Mouse (Mus musculus) hindbrain, embryonic 11.5 days (tissue): ENCODE measurements at regions not wholly inside any gene's neighbourhood (a gene's known extent, or its start where the extent isn't known, plus 50 kb on each side); places are given as distances from the start of the nearest gene placed in this dataset.

Source experiments
- ATAC-seq: fragments of 200-750 bp; cut with Nextera tagmentation; 2 replicates; pipeline ENCODE4 v1.8.0; 2017; ENCODE audit warnings: mild to moderate bottlenecking, moderate TSS enrichment, moderate library complexity; ENCODE audit not compliant: low FRiP score
- DNase-seq: peaks from one replicate; pipeline ENCODE4 v3.0.0-alpha.2; 2015; ENCODE audit warnings: low spot score
- H3K27ac ChIP-seq: fragments of 300-500 bp; sonication (generic); 2 replicates; pipeline ENCODE4 v1.5.1; 2014; ENCODE audit warnings: mild to moderate bottlenecking, low read depth, low read length
- H3K27me3 ChIP-seq: fragments of 300-500 bp; sonication (generic); 2 replicates; pipeline ENCODE4 v1.6.1; 2014; ENCODE audit warnings: mild to moderate bottlenecking, low read length, moderate library complexity, mixed read lengths; ENCODE audit not compliant: control insufficient read depth, insufficient read depth
- H3K36me3 ChIP-seq: fragments of 300-500 bp; sonication (generic); 2 replicates; pipeline ENCODE4 v1.6.1; 2014; ENCODE audit warnings: mild to moderate bottlenecking, low read length, moderate library complexity, mixed read lengths; ENCODE audit not compliant: control insufficient read depth, insufficient read depth
- H3K4me1 ChIP-seq: fragments of 300-500 bp; sonication (generic); replicated peaks from 2 replicates; pipeline ENCODE4 v1.6.1; 2014; ENCODE audit warnings: low read length, mixed read lengths; ENCODE audit not compliant: control insufficient read depth, insufficient read depth
- H3K4me2 ChIP-seq: fragments of 300-500 bp; sonication (generic); replicated peaks from 2 replicates; pipeline ENCODE4 v1.6.1; 2014; ENCODE audit warnings: mild to moderate bottlenecking, low read depth, low read length
- H3K4me3 ChIP-seq: fragments of 300-500 bp; sonication (generic); 2 replicates; pipeline ENCODE4 v1.5.1; 2014; ENCODE audit warnings: low read depth, low read length
- H3K9ac ChIP-seq: fragments of 300-500 bp; sonication (generic); 2 replicates; pipeline ENCODE4 v1.6.1; 2014; ENCODE audit warnings: low read depth, low read length
- H3K9me3 ChIP-seq: fragments of 300-500 bp; sonication (generic); 2 replicates; pipeline ENCODE4 v1.6.1; 2016; ENCODE audit warnings: low read length; ENCODE audit not compliant: control insufficient read depth
- WGBS: fragments of 180-500 bp; shearing (Covaris S2); extraction: QIAGEN DNeasy Blood & Tissue Kit; methylation state at CpG from one replicate; pipeline ENCODE4 v1.1.7; 2014; 5-methylcytosine and 5-hydroxymethylcytosine counted together

DNA sequence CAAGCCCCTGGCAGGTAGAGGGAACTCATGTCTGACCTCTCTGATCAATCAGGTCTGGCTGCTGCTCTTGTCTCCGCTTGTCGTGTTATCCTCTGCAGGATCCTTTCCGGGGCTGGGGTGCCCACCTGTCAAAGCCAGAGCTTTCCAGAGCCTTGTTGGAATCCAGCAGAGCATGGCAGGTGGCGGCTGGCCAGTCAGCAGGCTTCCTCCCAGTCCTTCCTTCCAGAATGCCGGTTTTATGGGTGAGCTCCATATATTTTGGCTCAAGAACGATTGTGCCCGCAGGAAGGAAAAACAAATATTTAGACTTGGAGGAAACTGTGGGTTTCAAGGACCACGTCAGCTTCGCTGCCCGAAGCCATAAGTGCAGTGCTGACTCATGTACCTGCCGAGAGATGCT, 66.3 kb upstream of the Msx1 start:
- 62% methylated on average over 11 of the region's 11 CpGs for WGBS
- Histone ChIP-seq H3K9me3 (no peaks in the 10 kb centered on the region), H3K9ac (no peak overlapping the region), H3K27ac (no peak overlapping the region), H3K36me3 (no peaks in the 10 kb centered on the region), H3K27me3 (peaks cover 26% of the 10 kb centered on the region), H3K4me3 (no peak overlapping the region), H3K4me1 (peaks cover 7% of the 10 kb centered on the region), H3K4me2 (no peak overlapping the region)
- ATAC-seq (no peak), DNase-seq (no peak)

DNA sequence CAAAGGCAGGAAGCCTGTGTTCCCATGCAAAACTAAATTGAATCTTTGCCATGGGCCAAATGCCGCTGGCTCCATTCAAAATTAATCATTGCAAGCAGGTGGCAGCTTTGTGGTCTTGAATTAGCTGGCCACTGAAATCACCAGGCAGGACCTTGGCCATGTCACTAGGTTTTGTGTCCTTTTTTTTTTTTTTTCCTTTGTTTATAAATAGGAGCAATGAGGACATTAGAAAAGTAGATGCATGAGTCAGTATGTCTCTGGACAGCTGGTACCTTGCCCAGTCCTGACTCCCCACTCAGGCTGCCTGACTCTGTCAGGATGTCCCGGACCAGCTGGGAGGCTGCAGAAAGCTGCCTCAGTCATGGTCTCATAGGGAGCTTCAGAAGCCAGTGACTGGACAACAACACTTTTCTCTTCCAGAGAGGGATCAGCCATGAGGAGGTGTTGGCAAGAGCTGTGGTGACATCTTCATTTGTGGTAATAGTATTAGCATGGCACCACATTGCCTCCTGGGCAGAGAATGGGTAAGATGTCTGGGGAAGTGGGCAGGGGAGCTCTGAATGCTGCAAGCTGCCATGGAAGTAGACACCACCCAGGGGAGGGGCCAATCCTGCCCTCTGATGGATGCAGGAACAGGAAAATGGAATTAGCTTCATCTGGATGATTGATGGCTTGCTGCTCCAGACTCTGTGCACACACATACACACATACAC, 55.4 kb upstream of the Msx1 start:
- no peak for ATAC-seq
- WGBS = 78% methylated on average over 2 of the region's 2 CpGs
- H3K4me2 ChIP-seq = no peak overlapping the region

DNA sequence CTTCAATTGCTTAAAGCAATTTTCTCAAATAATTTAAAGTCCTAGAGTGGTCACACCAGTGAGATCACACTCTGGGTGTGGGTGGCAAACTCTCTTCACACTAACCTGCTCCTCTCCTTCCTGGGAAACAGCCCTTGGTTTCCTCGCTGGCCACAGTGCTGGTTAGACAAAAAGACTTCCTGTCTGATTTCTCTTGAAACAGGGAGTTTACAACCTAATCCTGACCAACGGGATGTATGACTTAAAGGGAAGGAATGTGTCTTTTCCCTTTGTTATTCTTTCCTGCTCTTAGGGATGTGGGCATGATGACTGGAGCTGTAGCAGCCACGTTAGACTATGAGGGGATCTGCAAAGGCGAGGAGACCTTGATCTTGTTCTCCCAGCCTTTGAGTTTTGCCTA, 51.9 kb upstream of the Msx1 start:
- Histone ChIP-seq H3K4me1 (no peaks in the 10 kb centered on the region), H3K27ac (no peak overlapping the region), H3K27me3 (no peaks in the 10 kb centered on the region), H3K4me2 (no peak overlapping the region), H3K36me3 (no peaks in the 10 kb centered on the region), H3K4me3 (no peak overlapping the region), H3K9me3 (no peaks in the 10 kb centered on the region), H3K9ac (no peak overlapping the region)
- no peak for DNase-seq
- ATAC-seq = no peak
- WGBS = 77% methylated on average over 4 of the region's 4 CpGs

More for the DNA sequence above, 55.4 kb upstream of the Msx1 start:
- Histone ChIP-seq H3K9me3 (no peaks in the 10 kb centered on the region), H3K27ac (no peak overlapping the region), H3K9ac (no peak overlapping the region), H3K27me3 (no peaks in the 10 kb centered on the region), H3K4me1 (no peaks in the 10 kb centered on the region), H3K36me3 (no peaks in the 10 kb centered on the region), H3K4me3 (no peak overlapping the region)
- DNase-seq = no peak

DNA sequence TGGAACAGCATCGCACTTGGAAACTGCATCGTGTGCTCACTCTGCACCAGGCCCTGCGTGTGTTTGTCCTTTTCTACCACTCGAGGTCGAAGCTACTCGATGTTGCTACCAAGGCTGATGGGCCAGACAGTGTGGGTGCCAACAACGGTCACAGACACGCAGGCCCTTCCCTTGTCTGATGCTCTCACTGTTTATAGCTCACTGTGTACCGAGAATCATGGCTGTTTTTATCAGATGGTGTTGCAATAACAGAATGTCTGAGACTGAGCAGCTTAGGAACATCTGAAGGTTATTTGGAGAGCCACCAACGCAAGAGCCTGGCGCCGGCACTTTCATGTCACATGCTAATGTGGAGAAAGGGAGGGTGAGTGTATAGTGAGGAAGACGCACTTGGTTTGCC, 51.1 kb upstream of the Msx1 start:
- Histone ChIP-seq H3K4me2 (no peak overlapping the region), H3K27me3 (no peaks in the 10 kb centered on the region), H3K9ac (no peak overlapping the region), H3K9me3 (no peaks in the 10 kb centered on the region), H3K36me3 (no peaks in the 10 kb centered on the region), H3K4me3 (no peak overlapping the region), H3K4me1 (no peaks in the 10 kb centered on the region), H3K27ac (no peak overlapping the region)
- ATAC-seq (no peak), DNase-seq (no peak)
- WGBS = 91% methylated on average over 13 of the region's 13 CpGs

DNA sequence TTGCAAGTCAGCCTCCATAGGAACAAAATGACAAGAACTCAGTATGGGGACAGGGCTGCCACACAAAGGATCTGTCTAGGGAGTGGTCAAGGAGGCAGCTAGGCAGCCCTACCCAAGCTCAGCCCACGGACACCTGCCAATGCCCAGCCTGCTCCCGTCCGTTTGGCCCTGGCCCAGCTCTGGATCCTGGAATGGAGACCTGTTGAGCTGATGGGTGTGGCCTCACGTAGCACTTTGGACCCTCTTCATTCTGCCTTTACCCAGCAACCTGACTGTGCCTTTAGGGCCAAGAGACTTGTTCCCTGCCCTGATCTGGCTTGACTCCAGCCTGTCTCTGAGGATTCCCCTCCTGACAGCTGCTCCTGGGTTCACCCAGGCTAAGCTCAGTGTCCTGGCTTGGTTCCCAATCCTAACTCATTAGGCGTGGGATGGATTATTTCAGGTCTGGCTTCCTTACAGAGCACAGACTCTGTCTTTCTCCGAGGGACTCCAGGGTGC, 50.5 kb upstream of the Msx1 start:
- ATAC-seq (no peak), DNase-seq (no peak)
- no peak overlapping the region for H3K27ac ChIP-seq

More for the DNA sequence above, 50.5 kb upstream of the Msx1 start:
- no peak overlapping the region for H3K9ac ChIP-seq
- H3K4me1 ChIP-seq = no peaks in the 10 kb centered on the region
- no peak overlapping the region for H3K4me3 ChIP-seq
- H3K36me3 ChIP-seq = no peaks in the 10 kb centered on the region
- 72% methylated on average over 6 of the region's 6 CpGs for WGBS
- no peak overlapping the region for H3K4me2 ChIP-seq
- no peaks in the 10 kb centered on the region for H3K9me3 ChIP-seq
- no peaks in the 10 kb centered on the region for H3K27me3 ChIP-seq
